Mouse (Mus musculus) spleen, postnatal 36 days (tissue): ENCODE results near the gene Pemt.

ENCODE experiments used
- DNase-seq, 2 experiments: peaks; one replicate each; pipeline ENCODE4 v3.0.0; 2022; ENCODE audit warnings: low spot score in 2 of 2, mixed read lengths in 1 of 2

Pemt gene

GRCm38 (mm10) chr11:60056520-60056919 lies 10.2 kb upstream of the Pemt start:
- DNase-seq: no peak

DNA sequence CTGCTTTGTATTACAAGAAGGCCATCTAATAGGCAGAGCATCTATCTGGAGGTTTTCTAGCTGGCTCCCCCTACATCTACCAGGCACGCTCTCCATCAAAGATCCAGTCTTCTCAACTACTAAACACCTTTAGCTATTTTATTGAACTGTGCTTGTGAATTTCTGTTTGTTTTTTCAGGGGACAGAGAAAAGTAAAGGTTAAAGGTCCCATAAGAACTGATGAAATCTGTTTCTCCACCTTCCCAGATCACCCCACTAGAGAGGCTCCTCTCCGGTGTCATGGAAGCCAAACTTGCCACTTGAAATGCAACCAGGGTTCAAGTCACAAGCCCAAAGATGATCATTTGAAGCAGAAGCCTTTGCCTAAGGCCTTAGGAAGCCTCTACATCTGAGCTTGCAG lies 2.6 kb upstream of the Pemt start:
- DNase-seq: no peak

- no peak for DNase-seq
Measured at GRCm38 (mm10) chr11:60045676-60046057, 622 bp downstream of the Pemt start.

GRCm38 (mm10) chr11:60044777-60045176 lies 1.5 kb downstream of the Pemt start:
- DNase-seq: no peak

- no peak for DNase-seq
Measured at GRCm38 (mm10) chr11:60042277-60042676, 4.0 kb downstream of the Pemt start.

DNA sequence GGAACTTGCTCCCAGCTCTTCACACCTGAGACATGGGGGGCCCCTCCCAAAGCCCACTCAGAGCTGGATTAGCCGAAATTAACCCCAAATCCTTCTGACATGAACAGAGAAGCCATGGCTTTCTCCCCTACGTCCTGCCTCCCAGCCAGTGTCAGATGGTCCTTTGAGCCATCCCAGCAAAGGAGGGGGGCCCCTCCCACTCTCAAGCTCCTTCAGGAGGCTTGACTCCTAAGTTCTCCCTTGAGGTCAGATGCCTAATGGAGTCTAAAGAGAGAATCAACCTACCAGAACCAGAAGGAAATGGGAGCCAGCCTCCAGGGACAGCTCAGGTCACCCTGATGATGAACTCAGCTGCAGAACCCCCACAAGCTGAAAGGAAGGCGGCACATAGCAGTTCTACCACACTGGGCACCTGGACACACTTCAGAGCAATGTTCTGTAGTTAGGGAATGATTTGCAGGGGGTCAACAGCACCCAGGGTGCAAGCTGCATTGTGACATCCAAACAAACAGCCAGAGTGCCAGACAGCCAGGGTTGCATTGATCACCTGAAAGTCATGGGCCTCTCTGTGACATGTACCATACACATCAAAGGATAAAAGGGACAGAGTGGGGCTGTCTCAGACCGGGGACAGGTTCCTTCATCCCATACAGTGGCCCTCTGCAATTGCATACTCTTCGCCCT lies 9.6 kb downstream of the Pemt start:
- DNase-seq: no peak

GRCm38 (mm10) chr11:60034911-60035400 lies 11.3 kb downstream of the Pemt start:
- DNase-seq: no peak

- no peak for DNase-seq
Measured at GRCm38 (mm10) chr11:60034293-60034692, 12.0 kb downstream of the Pemt start.

DNA sequence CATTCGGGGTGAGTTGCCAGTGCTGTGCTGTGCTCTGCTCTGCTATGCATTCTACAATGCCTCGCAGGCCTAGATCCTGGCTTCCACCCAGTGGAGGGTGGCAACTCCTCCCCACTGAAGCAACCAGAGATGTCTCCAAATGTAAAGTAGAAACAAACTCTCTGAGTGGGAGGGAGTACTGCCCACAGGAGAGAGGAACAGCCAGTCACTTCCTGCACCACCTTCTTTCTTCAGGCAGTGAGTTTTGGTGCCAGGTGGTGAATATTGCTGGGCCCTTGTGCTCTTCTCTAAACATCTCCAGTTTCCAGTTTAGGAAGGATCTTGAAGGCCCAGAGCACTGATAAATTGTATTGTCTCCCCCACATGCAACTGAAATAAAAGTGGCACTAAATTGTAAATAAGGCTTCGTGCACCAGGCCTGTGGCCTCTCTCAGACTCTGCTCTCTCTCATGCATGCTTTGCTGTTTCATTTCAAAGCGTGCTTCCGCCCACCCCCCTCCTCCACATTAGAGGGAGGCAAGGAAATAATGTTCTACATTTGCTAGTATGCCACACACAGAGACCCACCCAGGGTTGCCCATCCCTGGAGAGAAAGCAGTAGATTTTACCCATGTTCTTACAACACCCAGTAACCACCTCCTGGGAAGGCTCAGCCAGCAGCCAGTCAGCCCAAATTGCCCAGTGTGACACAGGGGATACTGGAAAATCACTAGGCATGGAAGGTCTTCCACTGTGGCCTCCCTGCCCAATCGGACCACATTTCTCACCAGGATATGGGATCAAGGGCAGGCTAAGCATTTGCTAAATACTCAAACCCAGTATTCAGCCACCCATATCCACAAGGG lies 13.5 kb downstream of the Pemt start:
- peak in 1 of 2 experiments; percentile 4 for DNase-seq

DNA sequence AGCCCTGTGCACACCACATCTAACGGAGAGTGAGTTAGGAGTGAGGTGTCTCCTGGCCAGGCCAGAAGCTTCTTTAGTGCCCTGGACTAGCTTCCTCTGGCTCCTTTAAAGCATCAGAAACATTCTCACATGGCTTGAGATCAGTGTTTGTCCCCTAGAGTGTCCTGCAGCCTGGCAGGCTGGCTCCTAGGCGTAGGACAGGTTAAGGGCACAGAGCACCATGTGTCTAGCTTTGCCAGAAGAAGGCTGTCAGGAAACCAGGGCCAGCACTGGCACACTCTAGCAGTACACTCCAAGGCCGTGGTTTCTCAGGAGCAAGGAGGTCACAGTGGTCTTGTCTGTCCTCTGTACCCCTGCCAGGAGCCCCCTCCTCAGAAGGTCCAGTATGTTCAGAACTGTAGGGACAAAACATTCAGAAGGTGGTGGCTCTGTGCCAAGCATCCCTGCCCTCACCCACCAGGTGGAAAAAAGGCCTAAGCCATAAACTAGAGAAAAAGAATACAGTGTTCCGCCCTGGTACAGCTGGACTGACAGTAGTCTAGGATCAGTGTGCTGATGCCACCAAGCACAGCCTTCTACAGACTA lies 15.4 kb downstream of the Pemt start:
- no peak for DNase-seq

GRCm38 (mm10) chr11:60029976-60030375 lies 16.3 kb downstream of the Pemt start:
- no peak for DNase-seq

- no peak for DNase-seq
Measured at GRCm38 (mm10) chr11:60027913-60028875, 18.1 kb downstream of the Pemt start.

GRCm38 (mm10) chr11:60027272-60027671 lies 19.0 kb downstream of the Pemt start:
- peak; percentile 60 to 64 for DNase-seq

DNA sequence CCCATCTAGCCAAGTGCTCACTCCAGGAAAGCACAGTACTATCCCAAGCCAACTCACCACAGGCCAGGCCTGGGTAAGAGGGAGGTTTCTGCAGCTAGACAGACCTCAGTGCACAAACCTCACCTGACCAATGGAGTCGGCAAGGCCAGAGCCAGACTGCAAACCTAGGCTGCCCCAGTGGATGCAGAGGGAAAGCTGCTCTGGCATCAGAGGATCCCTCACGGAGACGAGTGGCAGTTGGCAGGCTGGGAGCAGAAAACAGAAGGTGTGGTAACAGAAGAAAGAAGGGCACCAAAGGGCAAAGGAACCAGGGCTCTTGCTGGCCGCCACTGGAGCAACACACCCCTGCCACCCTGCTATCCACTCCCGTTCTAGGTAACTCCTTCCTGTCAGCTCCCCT lies 20.1 kb downstream of the Pemt start:
- no peak for DNase-seq

GRCm38 (mm10) chr11:60021201-60021600 lies 25.1 kb downstream of the Pemt start:
- no peak for DNase-seq

- DNase-seq: no peak
Measured at GRCm38 (mm10) chr11:60016726-60017125, 29.6 kb downstream of the Pemt start.

DNA sequence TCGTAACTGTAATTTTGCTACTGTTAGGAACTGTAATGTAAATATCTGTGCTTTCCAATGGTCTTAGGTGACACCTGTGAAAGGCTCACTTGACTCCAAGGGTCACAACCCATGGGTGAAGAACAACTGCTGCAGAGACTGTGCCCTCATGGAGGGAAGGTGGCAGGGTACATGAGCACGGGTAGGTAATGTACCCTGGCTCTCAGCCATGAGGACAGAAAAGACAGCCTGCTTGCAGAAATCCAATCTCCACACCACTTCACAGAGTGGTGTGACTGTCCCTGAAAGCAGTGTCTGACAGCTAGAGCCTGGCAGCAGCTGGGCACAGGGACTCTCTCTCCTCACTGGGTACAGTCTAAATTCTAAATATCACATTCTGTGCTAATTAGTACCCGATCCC lies 34.8 kb downstream of the Pemt start:
- no peak for DNase-seq

- DNase-seq: no peak
Measured at GRCm38 (mm10) chr11:60009451-60009850, 36.8 kb downstream of the Pemt start.

DNA sequence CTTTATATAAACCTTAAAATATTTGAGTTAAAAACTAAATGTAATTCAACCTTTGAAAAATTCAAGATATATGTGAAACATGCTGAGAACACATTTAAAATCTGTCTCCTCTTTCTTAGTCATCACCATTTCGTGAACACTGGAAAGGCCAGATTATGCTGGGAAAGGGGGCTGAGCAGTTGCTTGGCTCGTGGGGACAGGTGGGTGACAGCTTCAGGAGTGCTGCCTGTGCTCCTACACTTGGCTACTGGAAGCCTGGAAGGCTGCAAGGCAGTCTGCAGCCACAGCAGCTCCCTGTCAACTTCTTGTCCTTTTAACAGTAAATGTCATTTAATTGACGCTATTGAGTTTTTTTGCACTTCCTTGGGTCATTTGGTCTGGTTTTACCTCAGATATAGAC lies 40.4 kb downstream of the Pemt start:
- DNase-seq: no peak

DNA sequence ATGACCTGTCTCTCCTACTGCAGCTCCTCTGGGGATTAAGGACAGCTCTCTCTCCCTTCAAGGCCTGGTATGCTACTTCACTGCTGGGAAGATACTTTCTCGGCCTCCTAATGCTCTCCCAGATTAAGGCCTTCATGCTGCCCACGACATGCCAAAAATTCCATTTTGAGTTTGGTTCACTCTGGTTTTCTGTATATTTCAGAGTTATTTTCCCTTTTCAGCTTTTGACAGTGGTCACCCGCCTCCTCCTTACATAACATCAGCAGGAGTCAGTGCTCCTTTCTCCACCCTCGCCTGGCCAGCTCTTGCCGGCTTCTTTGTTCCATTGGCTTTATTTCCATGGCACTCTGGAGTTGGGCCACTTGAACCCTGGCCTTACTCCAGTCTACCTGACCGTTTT lies 41.6 kb downstream of the Pemt start:
- DNase-seq: no peak

- no peak for DNase-seq
Measured at GRCm38 (mm10) chr11:60003811-60004210, 42.5 kb downstream of the Pemt start.
